Mouse (Mus musculus): Measurements from ENCODE around the gene Olfr1123. TPM values are rescaled to one million over a fixed set of nuclear protein-coding genes. Genes with fewer than 3 reads are reported as not detected.
"Not testable (repeated sequence)": the region's sequence is repeated elsewhere in the genome, so short reads cannot be mapped to it uniquely, and the experiment has no call there.

Olfr1123 gene
- polyA plus RNA-seq (2014; fragmentation: Nextera tagmentation; extraction: Ambion mirVana) = not detected in 2 replicates

- Histone ChIP-seq H3K9ac (ENCODE audit: low read depth, low read length) (no peak within 1 kb of the TSS), H3K4me3 (ENCODE audit: low read depth, low read length) (no peak within 1 kb of the TSS), H3K9me3 (ENCODE audit: control insufficient read depth, low read length) (no peaks in the 10 kb centered on the region), H3K4me2 (replicated peaks; ENCODE audit: low read depth, low read length) (no peak within 1 kb of the TSS), H3K36me3 (ENCODE audit: control insufficient read depth, insufficient read depth, low read length) (no peaks in the 10 kb centered on the region), H3K4me1 (replicated peaks; ENCODE audit: control insufficient read depth, insufficient read depth, low read length) (no peaks in the 10 kb centered on the region), H3K27me3 (ENCODE audit: control insufficient read depth, insufficient read depth, low read length) (no peaks in the 10 kb centered on the region), H3K27ac (ENCODE audit: low read depth, low read length) (no peak within 1 kb of the TSS)
- no peak for ATAC-seq (ENCODE audit: low FRiP score)
- DNase-seq (ENCODE audit: low spot score) = no peak
- WGBS = 86% methylated on average over 1 of the region's 1 CpGs
These were observed at the start of gene Olfr1123 for GRCm38 (mm10) chr2:87416335-87416734. TSS of gene Olfr1123 (plus strand) at chr2:87416635.

- Histone ChIP-seq H3K4me3 (ENCODE audit: low read depth, low read length) (no peak within 1 kb of the TSS), H3K9me3 (ENCODE audit: control insufficient read depth, low read length) (no peaks in the 10 kb centered on the region), H3K4me1 (replicated peaks; ENCODE audit: control insufficient read depth, insufficient read depth, low read length) (no peaks in the 10 kb centered on the region), H3K4me2 (replicated peaks; ENCODE audit: low read depth, low read length) (no peak within 1 kb of the TSS), H3K27me3 (ENCODE audit: control insufficient read depth, insufficient read depth, low read length) (no peaks in the 10 kb centered on the region), H3K9ac (ENCODE audit: low read depth, low read length) (no peak within 1 kb of the TSS), H3K36me3 (ENCODE audit: control insufficient read depth, insufficient read depth, low read length) (no peaks in the 10 kb centered on the region), H3K27ac (ENCODE audit: low read depth, low read length) (no peak within 1 kb of the TSS)
- DNase-seq (ENCODE audit: low spot score) (no peak), ATAC-seq (ENCODE audit: low FRiP score) (no peak)
- WGBS = 46% methylated on average over 1 of the region's 1 CpGs
These were observed 46.8 kb upstream of the Olfr1123 start, which contains the start of gene Olfr1121 for GRCm38 (mm10) chr2:87369595-87369994. TSS of gene Olfr1121 (plus strand) at chr2:87369895.

GRCm38 (mm10) chr2:87371726-87372125 lies 44.7 kb upstream of the Olfr1123 start:
- Histone ChIP-seq H3K4me2 (replicated peaks; ENCODE audit: low read depth, low read length) (no peak overlapping the region), H3K9ac (ENCODE audit: low read depth, low read length) (no peak overlapping the region), H3K4me1 (replicated peaks; ENCODE audit: control insufficient read depth, insufficient read depth, low read length) (no peaks in the 10 kb centered on the region), H3K27ac (ENCODE audit: low read depth, low read length) (no peak overlapping the region), H3K27me3 (ENCODE audit: control insufficient read depth, insufficient read depth, low read length) (no peaks in the 10 kb centered on the region), H3K4me3 (ENCODE audit: low read depth, low read length) (no peak overlapping the region), H3K9me3 (ENCODE audit: control insufficient read depth, low read length) (no peaks in the 10 kb centered on the region), H3K36me3 (ENCODE audit: control insufficient read depth, insufficient read depth, low read length) (no peaks in the 10 kb centered on the region)
- ATAC-seq (ENCODE audit: low FRiP score) (no peak), DNase-seq (ENCODE audit: low spot score) (no peak)
- WGBS = 86% methylated on average over 4 of the region's 4 CpGs

GRCm38 (mm10) chr2:87383935-87384334 lies 32.5 kb upstream of the Olfr1123 start:
- no peaks in the 10 kb centered on the region for H3K36me3 ChIP-seq (ENCODE audit: control insufficient read depth, insufficient read depth, low read length)
- no peak overlapping the region for H3K4me3 ChIP-seq (ENCODE audit: low read depth, low read length)
- no peaks in the 10 kb centered on the region for H3K4me1 ChIP-seq (replicated peaks; ENCODE audit: control insufficient read depth, insufficient read depth, low read length)
- ATAC-seq (ENCODE audit: low FRiP score) = no peak
- 83% methylated on average over 2 of the region's 2 CpGs for WGBS
- H3K9ac ChIP-seq (ENCODE audit: low read depth, low read length) = no peak overlapping the region
- no peak for DNase-seq (ENCODE audit: low spot score)
- no peaks in the 10 kb centered on the region for H3K27me3 ChIP-seq (ENCODE audit: control insufficient read depth, insufficient read depth, low read length)
- H3K9me3 ChIP-seq (ENCODE audit: control insufficient read depth, low read length) = no peaks in the 10 kb centered on the region
- no peak overlapping the region for H3K4me2 ChIP-seq (replicated peaks; ENCODE audit: low read depth, low read length)
- no peak overlapping the region for H3K27ac ChIP-seq (ENCODE audit: low read depth, low read length)

- no peak for ATAC-seq (ENCODE audit: low FRiP score)
- H3K27me3 ChIP-seq (ENCODE audit: control insufficient read depth, insufficient read depth, low read length) = no peaks in the 10 kb centered on the region
- no peak within 1 kb of the TSS for H3K9ac ChIP-seq (ENCODE audit: low read depth, low read length)
- 92% methylated on average over 2 of the region's 2 CpGs for WGBS
- H3K4me1 ChIP-seq (replicated peaks; ENCODE audit: control insufficient read depth, insufficient read depth, low read length) = no peaks in the 10 kb centered on the region
- H3K4me2 ChIP-seq (replicated peaks; ENCODE audit: low read depth, low read length) = no peak within 1 kb of the TSS
- H3K9me3 ChIP-seq (ENCODE audit: control insufficient read depth, low read length) = no peaks in the 10 kb centered on the region
- no peaks in the 10 kb centered on the region for H3K36me3 ChIP-seq (ENCODE audit: control insufficient read depth, insufficient read depth, low read length)
- H3K4me3 ChIP-seq (ENCODE audit: low read depth, low read length) = no peak within 1 kb of the TSS
- no peak within 1 kb of the TSS for H3K27ac ChIP-seq (ENCODE audit: low read depth, low read length)
- DNase-seq (ENCODE audit: low spot score) = no peak
These were observed 30.9 kb upstream of the Olfr1123 start, which contains the start of gene Olfr1122 for GRCm38 (mm10) chr2:87385549-87385948. TSS of gene Olfr1122 (plus strand) at chr2:87385849.

GRCm38 (mm10) chr2:87393605-87394004 lies 22.8 kb upstream of the Olfr1123 start:
- not testable (repeated sequence) for H3K4me3 ChIP-seq (ENCODE audit: low read depth, low read length); H3K4me1 ChIP-seq (replicated peaks; ENCODE audit: control insufficient read depth, insufficient read depth, low read length); H3K9ac ChIP-seq (ENCODE audit: low read depth, low read length); H3K27me3 ChIP-seq (ENCODE audit: control insufficient read depth, insufficient read depth, low read length); H3K4me2 ChIP-seq (replicated peaks; ENCODE audit: low read depth, low read length); H3K27ac ChIP-seq (ENCODE audit: low read depth, low read length); DNase-seq (ENCODE audit: low spot score); H3K9me3 ChIP-seq (ENCODE audit: control insufficient read depth, low read length); H3K36me3 ChIP-seq (ENCODE audit: control insufficient read depth, insufficient read depth, low read length)
- peak; percentile 47; the same call in 1 of the 2 replicates for ATAC-seq (ENCODE audit: low FRiP score)
- WGBS = 92% methylated on average over 5 of the region's 5 CpGs

- DNase-seq (ENCODE audit: low spot score); ATAC-seq (ENCODE audit: low FRiP score); H3K27ac ChIP-seq (ENCODE audit: low read depth, low read length); H3K9ac ChIP-seq (ENCODE audit: low read depth, low read length); H3K27me3 ChIP-seq (ENCODE audit: control insufficient read depth, insufficient read depth, low read length); H3K36me3 ChIP-seq (ENCODE audit: control insufficient read depth, insufficient read depth, low read length); H3K9me3 ChIP-seq (ENCODE audit: control insufficient read depth, low read length); H3K4me2 ChIP-seq (replicated peaks; ENCODE audit: low read depth, low read length); H3K4me3 ChIP-seq (ENCODE audit: low read depth, low read length); H3K4me1 ChIP-seq (replicated peaks; ENCODE audit: control insufficient read depth, insufficient read depth, low read length): not testable (repeated sequence)
- WGBS = 88% methylated on average over 7 of the region's 7 CpGs
These were observed 21.7 kb upstream of the Olfr1123 start for GRCm38 (mm10) chr2:87394686-87395085.

- ATAC-seq (ENCODE audit: low FRiP score) (no peak), DNase-seq (ENCODE audit: low spot score) (no peak)
- WGBS = 95% methylated on average over 1 of the region's 1 CpGs
- no peak within 1 kb of the TSS for H3K4me2 ChIP-seq (replicated peaks; ENCODE audit: low read depth, low read length)
- no peaks in the 10 kb centered on the region for H3K9me3 ChIP-seq (ENCODE audit: control insufficient read depth, low read length)
- no peaks in the 10 kb centered on the region for H3K36me3 ChIP-seq (ENCODE audit: control insufficient read depth, insufficient read depth, low read length)
- H3K9ac ChIP-seq (ENCODE audit: low read depth, low read length) = no peak within 1 kb of the TSS
- no peaks in the 10 kb centered on the region for H3K27me3 ChIP-seq (ENCODE audit: control insufficient read depth, insufficient read depth, low read length)
- no peak within 1 kb of the TSS for H3K4me3 ChIP-seq (ENCODE audit: low read depth, low read length)
- H3K4me1 ChIP-seq (replicated peaks; ENCODE audit: control insufficient read depth, insufficient read depth, low read length) = no peaks in the 10 kb centered on the region
- no peak within 1 kb of the TSS for H3K27ac ChIP-seq (ENCODE audit: low read depth, low read length)
These were observed 13.5 kb downstream of the Olfr1123 start, which contains the start of gene Olfr1124 for GRCm38 (mm10) chr2:87429975-87430374. TSS of gene Olfr1124 (plus strand) at chr2:87430275.

- Histone ChIP-seq H3K4me1 (replicated peaks; ENCODE audit: control insufficient read depth, insufficient read depth, low read length) (no peaks in the 10 kb centered on the region), H3K4me3 (ENCODE audit: low read depth, low read length) (no peak overlapping the region), H3K9me3 (ENCODE audit: control insufficient read depth, low read length) (no peaks in the 10 kb centered on the region), H3K36me3 (ENCODE audit: control insufficient read depth, insufficient read depth, low read length) (no peaks in the 10 kb centered on the region), H3K27ac (ENCODE audit: low read depth, low read length) (no peak overlapping the region), H3K27me3 (ENCODE audit: control insufficient read depth, insufficient read depth, low read length) (no peaks in the 10 kb centered on the region), H3K4me2 (replicated peaks; ENCODE audit: low read depth, low read length) (no peak overlapping the region), H3K9ac (ENCODE audit: low read depth, low read length) (no peak overlapping the region)
- WGBS = 88% methylated on average over 16 of the region's 16 CpGs
- no peak for DNase-seq (ENCODE audit: low spot score)
- ATAC-seq (ENCODE audit: low FRiP score) = no peak
These were observed 21.3 kb downstream of the Olfr1123 start for GRCm38 (mm10) chr2:87437731-87438130.

Measured in hindbrain, embryonic 11.5 days (tissue).